Mouse (Mus musculus): ENCODE measurements around the gene Axl. TPM values are rescaled to one million over a fixed set of nuclear protein-coding genes. Genes with fewer than 3 reads are reported as not detected.
"Not testable (repeated sequence)": the region's sequence is repeated elsewhere in the genome, so short reads cannot be mapped to it uniquely, and the experiment has no call there.

Gene Axl
- polyA plus RNA-seq, 1 experiment from 2014 or later: 20.2 TPM

DNA sequence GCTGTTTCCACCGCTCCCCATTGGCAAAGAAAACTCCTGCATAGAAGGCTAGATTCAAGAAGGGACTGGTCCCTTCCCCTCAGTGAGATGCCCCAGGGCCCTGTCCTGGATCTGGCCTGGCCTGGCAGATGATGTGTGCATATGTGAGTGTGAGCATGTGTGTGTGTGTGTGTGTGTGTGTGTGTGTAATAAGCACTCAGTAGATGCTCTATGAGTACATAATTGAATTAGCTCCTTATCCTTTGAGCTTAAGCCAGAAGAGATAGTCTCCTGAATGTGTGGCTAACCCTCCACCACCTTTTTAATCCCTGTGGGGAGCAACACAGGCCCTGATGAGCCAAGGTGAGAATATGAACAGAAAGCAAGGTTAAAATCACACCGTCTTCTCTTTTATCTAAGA lies 23.2 kb upstream of the Axl start:
- H3K4me2 ChIP-seq: no peak overlapping the region
- no peaks in the 10 kb centered on the region for H3K9me3 ChIP-seq
- no peak for ATAC-seq (replicated peaks)
- H3K27me3 ChIP-seq (replicated peaks): peaks cover 10% of the 10 kb centered on the region; the same call in 1 of the 2 replicates
- no peak overlapping the region for H3K27ac ChIP-seq
- H3K36me3 ChIP-seq (replicated peaks): no peaks in the 10 kb centered on the region
- 89% methylated on average over 2 of the region's 2 CpGs for WGBS
- peaks cover 12% of the 10 kb centered on the region; the same call in 1 of the 2 replicates for H3K4me1 ChIP-seq
- H3K4me3 ChIP-seq: no peak overlapping the region
- H3K9ac ChIP-seq: no peak overlapping the region

DNA sequence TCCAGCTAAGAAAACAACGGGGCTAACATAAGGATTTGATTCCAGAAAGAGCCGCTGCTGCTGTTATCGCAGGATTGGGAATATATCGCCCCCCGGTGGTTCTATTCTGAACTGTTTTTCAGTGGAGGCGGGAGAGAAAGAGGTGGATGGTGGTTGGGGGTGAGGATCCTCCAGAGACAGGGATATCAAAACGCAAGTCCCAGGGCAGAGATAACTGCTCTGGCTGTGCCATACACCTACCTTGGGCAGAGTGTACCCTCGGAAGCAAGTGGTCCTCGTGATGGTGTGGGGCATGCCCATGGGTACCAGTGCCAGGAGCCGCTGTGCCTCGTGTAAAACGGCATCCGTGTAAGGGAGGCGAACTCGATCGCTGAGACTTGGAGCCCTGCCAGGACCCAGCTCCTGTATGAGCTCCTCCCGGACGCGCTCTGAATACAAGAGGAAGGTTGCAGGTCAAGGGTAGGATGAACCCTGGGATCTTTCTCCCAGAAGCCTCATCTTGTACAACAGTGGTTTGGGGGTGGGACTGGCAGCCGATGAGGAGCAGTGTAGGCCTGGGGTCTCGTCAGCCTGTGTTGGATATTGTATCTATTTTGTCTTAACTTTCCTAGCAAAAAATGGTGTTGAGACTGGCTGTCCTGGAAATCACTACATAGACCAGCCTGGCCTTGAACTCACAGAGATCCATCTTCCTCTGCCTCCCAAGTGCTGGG lies 17.3 kb upstream of the Axl start:
- Histone ChIP-seq H3K4me3 (peak overlapping the region; percentile 25), H3K9ac (no peak overlapping the region; the same call in 1 of the 2 replicates)
- WGBS: 21% methylated on average over 21 of the region's 21 CpGs

DNA sequence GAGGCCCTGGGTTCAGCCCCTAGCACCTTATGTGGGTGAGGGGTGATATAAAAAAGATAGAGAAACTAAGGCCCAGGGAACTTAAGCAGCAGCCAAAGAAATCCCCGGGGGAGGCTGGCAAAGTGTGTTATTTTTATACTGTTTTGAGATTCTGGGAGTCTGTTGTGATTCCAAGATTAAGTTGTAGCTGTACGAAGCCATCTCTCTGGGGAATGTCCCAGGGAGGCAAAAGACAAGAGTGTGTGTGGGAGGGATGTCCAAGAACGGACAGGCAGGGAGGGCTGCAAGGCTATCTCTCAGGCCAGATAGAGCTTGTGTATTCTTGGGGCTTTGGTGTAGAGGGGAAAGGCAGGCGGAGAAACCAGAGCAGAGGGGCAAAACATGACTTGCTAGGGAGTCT lies 16.3 kb upstream of the Axl start:
- H3K4me2 ChIP-seq: no peak overlapping the region
- no peaks in the 10 kb centered on the region for H3K27me3 ChIP-seq (replicated peaks)
- WGBS: 72% methylated on average over 4 of the region's 4 CpGs
- H3K4me3 ChIP-seq: no peak overlapping the region
- H3K27ac ChIP-seq: no peak overlapping the region
- ATAC-seq (replicated peaks): no peak
- no peaks in the 10 kb centered on the region for H3K9me3 ChIP-seq
- no peaks in the 10 kb centered on the region for H3K36me3 ChIP-seq (replicated peaks)
- peaks cover 6% of the 10 kb centered on the region; the same call in 1 of the 2 replicates for H3K4me1 ChIP-seq
- no peak overlapping the region for H3K9ac ChIP-seq

More for the DNA sequence above, 17.3 kb upstream of the Axl start:
- Histone ChIP-seq H3K4me1 (peaks cover 6% of the 10 kb centered on the region; the same call in 1 of the 2 replicates), H3K4me2 (peak overlapping the region; percentile 42), H3K36me3 (replicated peaks) (no peaks in the 10 kb centered on the region), H3K27me3 (replicated peaks) (no peaks in the 10 kb centered on the region), H3K9me3 (no peaks in the 10 kb centered on the region), H3K27ac (no peak overlapping the region)
- ATAC-seq (replicated peaks): peak; percentile 82

DNA sequence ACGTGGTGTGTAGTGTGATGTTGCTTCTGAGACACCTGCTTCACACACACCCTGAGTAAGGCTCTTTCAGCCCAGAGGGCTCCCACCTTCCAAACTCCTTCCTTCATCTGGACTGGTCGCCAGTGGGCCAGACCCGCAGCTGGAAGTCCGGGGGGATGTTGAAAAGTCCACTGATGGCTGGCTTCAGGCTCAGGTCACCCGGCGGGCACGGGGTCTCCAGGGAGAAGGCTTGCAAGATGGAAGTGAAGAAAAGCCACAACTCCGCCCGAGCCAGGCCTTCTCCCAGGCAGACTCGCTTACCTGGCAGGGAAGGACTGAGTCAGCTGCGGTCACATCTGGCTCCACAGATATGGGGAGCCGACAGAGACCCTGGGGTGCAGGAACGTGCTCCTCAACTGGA lies 15.0 kb upstream of the Axl start:
- H3K9me3 ChIP-seq: no peaks in the 10 kb centered on the region
- H3K9ac ChIP-seq: no peak overlapping the region
- peaks cover 6% of the 10 kb centered on the region; the same call in 1 of the 2 replicates for H3K4me1 ChIP-seq
- no peak overlapping the region for H3K4me2 ChIP-seq
- H3K27me3 ChIP-seq (replicated peaks): no peaks in the 10 kb centered on the region
- H3K27ac ChIP-seq: no peak overlapping the region
- no peak for ATAC-seq (replicated peaks)
- H3K36me3 ChIP-seq (replicated peaks): no peaks in the 10 kb centered on the region
- H3K4me3 ChIP-seq: no peak overlapping the region
- 79% methylated on average over 13 of the region's 13 CpGs for WGBS

DNA sequence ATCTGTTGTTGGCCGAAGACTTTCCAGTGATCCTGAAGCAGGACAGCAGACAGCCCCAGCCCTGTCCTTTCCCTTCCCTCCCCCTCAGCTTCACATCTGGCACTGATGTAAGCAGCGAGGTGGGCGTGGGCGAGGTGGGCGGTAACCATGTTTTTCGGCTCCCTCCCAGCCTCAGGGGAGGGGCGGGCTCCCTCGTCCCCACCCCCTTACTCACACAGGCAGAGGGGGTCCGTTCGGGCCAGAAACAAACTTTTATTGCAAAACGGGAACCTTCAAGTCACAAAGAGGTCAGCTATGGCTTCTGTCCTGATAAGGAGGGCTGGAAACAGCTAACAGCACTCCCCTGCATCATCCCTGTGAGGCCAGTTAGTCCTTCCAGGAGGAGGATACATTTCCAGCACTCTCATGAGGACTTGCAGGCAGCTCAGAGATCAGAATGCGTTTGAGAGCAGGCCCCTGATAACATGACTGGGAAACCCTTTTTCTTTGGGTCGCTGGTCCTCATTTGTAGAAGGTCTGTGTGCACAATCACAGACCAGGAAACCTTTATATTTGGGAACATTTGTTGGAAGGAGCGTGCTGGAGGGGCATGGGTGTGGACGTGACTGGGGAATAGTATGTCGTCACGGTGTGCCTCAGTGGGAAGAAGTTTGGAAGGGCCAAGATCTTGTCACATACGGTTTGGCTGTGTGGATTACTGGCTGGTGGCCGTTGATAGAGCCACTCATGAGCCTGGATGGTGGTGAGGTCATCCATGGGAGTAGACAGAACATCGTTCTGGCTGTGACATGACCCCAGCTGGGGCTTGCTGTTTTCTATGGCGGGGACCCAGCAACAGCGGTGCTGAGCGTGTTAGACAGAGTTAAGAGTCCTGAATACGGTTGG lies 14.0 kb upstream of the Axl start:
- H3K27ac ChIP-seq: no peak overlapping the region
- H3K9me3 ChIP-seq: no peaks in the 10 kb centered on the region
- H3K4me1 ChIP-seq: peaks cover 6% of the 10 kb centered on the region; the same call in 1 of the 2 replicates
- H3K9ac ChIP-seq: no peak overlapping the region
- H3K4me3 ChIP-seq: no peak overlapping the region
- 39% methylated on average over 24 of the region's 24 CpGs for WGBS
- H3K36me3 ChIP-seq (replicated peaks): no peaks in the 10 kb centered on the region
- no peak for ATAC-seq (replicated peaks)
- H3K4me2 ChIP-seq: no peak overlapping the region
- no peaks in the 10 kb centered on the region for H3K27me3 ChIP-seq (replicated peaks)

DNA sequence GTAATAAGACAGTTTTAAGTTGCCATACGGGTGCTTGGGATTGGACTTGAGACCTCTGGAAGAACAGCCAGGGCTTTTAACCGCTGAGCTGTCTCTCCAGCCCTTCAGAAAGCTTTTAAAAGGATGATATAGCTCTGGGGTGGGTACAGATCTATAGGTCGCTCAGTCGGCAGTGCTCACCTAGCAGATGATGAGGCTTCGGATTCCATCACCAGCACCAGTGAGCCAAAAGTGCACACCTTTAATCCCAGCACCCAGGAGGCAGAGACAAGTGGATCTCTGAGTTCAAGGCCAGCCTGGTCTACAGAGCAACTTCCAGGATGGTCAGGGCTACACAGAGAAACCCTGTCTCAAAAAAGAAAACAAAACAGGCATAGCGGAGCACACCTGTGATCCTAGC lies 12.5 kb upstream of the Axl start:
- no peak overlapping the region for H3K9ac ChIP-seq
- no peak overlapping the region for H3K4me2 ChIP-seq
- ATAC-seq (replicated peaks): no peak
- no peak overlapping the region for H3K4me3 ChIP-seq
- H3K9me3 ChIP-seq: no peaks in the 10 kb centered on the region
- no peaks in the 10 kb centered on the region for H3K27me3 ChIP-seq (replicated peaks)
- H3K36me3 ChIP-seq (replicated peaks): no peaks in the 10 kb centered on the region
- peaks cover 6% of the 10 kb centered on the region; the same call in 1 of the 2 replicates for H3K4me1 ChIP-seq
- H3K27ac ChIP-seq: no peak overlapping the region
- WGBS: 92% methylated on average over 6 of the region's 6 CpGs

DNA sequence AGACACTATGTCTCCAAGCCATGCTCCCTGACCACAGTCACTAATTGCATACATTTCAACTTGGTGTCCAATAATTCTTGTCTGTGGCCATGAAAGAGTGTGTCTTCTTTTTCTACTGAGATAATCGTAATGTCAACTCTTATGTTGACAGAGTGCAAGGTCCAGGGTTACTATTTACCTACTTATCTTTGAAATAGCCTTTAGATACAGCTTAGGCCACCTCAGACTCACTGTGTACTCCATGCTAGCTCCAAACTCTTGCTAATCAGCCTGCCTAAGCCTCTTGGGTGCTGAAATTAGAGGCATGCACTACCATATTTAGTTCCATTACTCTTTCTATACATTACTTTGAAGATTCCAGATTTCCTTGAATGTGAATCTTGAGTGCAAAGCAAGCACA lies 10.9 kb upstream of the Axl start:
- WGBS: 92% methylated on average over 1 of the region's 1 CpGs
- no peak overlapping the region for H3K27ac ChIP-seq
- H3K27me3 ChIP-seq (replicated peaks): no peaks in the 10 kb centered on the region
- H3K36me3 ChIP-seq (replicated peaks): no peaks in the 10 kb centered on the region
- no peak overlapping the region for H3K4me3 ChIP-seq
- ATAC-seq (replicated peaks): no peak
- H3K9ac ChIP-seq: no peak overlapping the region
- H3K4me2 ChIP-seq: no peak overlapping the region
- H3K9me3 ChIP-seq: no peaks in the 10 kb centered on the region
- no peaks in the 10 kb centered on the region for H3K4me1 ChIP-seq

DNA sequence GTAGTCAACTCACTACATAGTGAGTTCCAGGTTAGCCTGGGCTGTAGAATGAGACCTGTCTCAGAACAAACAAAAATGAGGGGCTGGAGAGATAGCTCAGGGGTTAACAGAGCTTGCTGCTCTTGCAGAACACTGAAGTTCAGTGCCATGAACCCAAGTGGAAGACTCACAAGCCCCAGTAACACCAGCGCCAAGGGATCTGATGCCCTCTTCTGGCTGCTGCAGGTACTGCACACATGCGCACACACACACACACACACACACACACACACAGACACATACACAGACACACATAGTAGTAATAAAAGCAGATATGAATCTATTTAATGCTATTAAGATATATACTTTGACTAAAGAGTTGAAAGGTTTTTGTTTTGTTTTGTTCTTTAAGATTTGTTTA lies 10.0 kb upstream of the Axl start:
- no peak for ATAC-seq (replicated peaks)
- H3K4me2 ChIP-seq: no peak overlapping the region
- H3K27me3 ChIP-seq (replicated peaks): no peaks in the 10 kb centered on the region
- WGBS: 91% methylated on average over 2 of the region's 2 CpGs
- no peaks in the 10 kb centered on the region for H3K9me3 ChIP-seq
- no peak overlapping the region for H3K4me3 ChIP-seq
- H3K36me3 ChIP-seq (replicated peaks): no peaks in the 10 kb centered on the region
- H3K9ac ChIP-seq: no peak overlapping the region
- no peaks in the 10 kb centered on the region for H3K4me1 ChIP-seq
- no peak overlapping the region for H3K27ac ChIP-seq

DNA sequence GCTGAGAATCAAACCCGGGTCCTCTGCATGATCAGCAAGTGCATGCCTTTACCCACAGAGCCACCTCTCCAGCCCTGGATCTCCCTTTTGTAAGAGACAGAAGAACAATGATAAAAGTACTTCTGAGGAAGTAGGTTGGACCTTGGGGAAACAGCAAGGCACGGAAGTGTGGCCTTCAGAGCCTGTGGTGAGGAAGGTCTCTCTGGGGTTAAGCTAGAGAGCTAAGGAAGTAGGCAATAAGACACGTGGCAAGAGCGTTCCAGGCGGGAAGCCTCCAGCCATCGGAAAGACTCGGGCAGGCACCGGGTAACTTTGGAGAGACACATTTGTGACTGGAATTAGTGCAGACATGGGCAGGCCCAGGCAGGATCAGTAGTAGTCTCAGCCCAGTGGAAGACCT lies 6.3 kb upstream of the Axl start:
- H3K36me3 ChIP-seq (replicated peaks): no peaks in the 10 kb centered on the region
- no peaks in the 10 kb centered on the region for H3K9me3 ChIP-seq
- no peaks in the 10 kb centered on the region for H3K4me1 ChIP-seq
- no peak for ATAC-seq (replicated peaks)
- no peak overlapping the region for H3K4me2 ChIP-seq
- no peak overlapping the region for H3K4me3 ChIP-seq
- no peak overlapping the region for H3K9ac ChIP-seq
- no peak overlapping the region for H3K27ac ChIP-seq
- H3K27me3 ChIP-seq (replicated peaks): no peaks in the 10 kb centered on the region
- WGBS: 86% methylated on average over 8 of the region's 8 CpGs

DNA sequence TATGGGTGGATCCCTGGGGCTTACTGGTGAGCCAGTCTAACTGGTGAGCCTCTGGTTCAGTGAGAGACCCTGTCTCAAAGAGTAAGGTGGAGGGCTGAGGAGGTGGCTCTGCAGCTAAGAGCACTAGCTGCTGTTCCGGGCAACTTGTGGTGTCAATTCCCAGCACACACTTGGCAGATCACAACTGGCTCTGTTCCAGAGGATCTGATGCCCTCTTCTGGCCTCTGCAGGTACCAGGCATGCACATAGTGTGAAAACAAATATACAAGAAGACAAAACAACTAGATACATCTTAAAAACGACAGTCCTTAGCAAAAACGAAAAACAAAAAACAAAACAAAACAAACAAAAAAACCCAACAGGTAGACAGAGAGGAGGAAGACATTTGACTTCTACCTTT lies 5.2 kb upstream of the Axl start:
- Histone ChIP-seq H3K9me3 (no peaks in the 10 kb centered on the region), H3K27me3 (replicated peaks) (no peaks in the 10 kb centered on the region), H3K36me3 (replicated peaks) (no peaks in the 10 kb centered on the region), H3K4me3 (no peak overlapping the region), H3K27ac (no peak overlapping the region), H3K4me2 (no peak overlapping the region), H3K9ac (no peak overlapping the region), H3K4me1 (peaks cover under 1% of the 10 kb centered on the region)
- 59% methylated on average over 3 of the region's 3 CpGs for WGBS
- no peak for ATAC-seq (replicated peaks)

DNA sequence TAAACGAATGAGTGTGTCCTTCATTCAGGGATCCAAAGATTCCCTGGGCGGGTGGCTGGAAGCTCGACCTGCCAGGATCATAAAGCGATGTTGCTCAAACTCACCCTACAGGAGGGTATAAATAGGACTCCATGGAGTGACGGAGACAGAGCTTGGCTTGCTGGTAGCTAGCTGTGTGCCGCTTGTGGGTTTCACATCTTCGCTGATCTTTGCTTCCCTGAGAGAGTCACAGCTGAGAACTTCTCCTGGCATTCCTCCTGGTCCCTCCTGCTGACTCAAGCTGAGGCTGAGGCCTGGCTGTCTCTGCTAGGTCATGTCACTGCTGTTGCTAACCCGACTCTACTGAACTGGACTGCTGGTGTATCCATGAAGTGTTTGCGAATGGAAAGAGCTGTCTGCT lies 4.5 kb upstream of the Axl start:
- H3K9me3 ChIP-seq; ATAC-seq (replicated peaks): not testable (repeated sequence)
- WGBS: 77% methylated on average over 9 of the region's 9 CpGs

DNA sequence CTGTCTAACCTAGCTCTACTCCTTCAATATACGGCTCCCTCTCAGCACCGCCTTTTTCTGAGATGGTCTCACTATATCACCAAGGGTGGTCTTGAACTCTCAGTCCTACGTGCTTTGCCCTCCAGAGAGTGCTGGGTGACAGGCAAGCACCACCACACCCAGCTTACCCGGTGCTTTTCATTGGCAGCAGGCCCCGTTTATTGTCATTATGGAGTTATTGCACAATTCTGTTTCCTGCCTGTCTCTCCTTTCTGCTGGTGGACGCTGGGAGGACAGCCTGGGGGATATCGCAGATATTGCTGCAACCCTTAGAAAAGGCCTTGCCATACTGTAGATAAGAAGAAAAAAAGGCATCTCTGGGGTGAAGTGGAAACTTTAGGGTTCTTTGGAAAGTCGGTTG lies 2.1 kb upstream of the Axl start:
- Histone ChIP-seq H3K36me3 (replicated peaks) (no peaks in the 10 kb centered on the region), H3K9ac (no peak overlapping the region), H3K27me3 (replicated peaks) (no peaks in the 10 kb centered on the region; the same call in 1 of the 2 replicates), H3K27ac (no peak overlapping the region), H3K9me3 (no peaks in the 10 kb centered on the region), H3K4me1 (peaks cover 10% of the 10 kb centered on the region), H3K4me2 (no peak overlapping the region), H3K4me3 (no peak overlapping the region)
- 74% methylated on average over 8 of the region's 8 CpGs for WGBS
- ATAC-seq (replicated peaks): no peak

More for the DNA sequence above, 4.5 kb upstream of the Axl start:
- not testable (repeated sequence) for H3K4me2 ChIP-seq; H3K4me3 ChIP-seq; H3K4me1 ChIP-seq; H3K27me3 ChIP-seq (replicated peaks); H3K27ac ChIP-seq; H3K36me3 ChIP-seq (replicated peaks); H3K9ac ChIP-seq

All from midbrain, embryonic 15.5 days (tissue).